Mouse (Mus musculus): ENCODE measurements around the gene Ehd1.

DNA sequence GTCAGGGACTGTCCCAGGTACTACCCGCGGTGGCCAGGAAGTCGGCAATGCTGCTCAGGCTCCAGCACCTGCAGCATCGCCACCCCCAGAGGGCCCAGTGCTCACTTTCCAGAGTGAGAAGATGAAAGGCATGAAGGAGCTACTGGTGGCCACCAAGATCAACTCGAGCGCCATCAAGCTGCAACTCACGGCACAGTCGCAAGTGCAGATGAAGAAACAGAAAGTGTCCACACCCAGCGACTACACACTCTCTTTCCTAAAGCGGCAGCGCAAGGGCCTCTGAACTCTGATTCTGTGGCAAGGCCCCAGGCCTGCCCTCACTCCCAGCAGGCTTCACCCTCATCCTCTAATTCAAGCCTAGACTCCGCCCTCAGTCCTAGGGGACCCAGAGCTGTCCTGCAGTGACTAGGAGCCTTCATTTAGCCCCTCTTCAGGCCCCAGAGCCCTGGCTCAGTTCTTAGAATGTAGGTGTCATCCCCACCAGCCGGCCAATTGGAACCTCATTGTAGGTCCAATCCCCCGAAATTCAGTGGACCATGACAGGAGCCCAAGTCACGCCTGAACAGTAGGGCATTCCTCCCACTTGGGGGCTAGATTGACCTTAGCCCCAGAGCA lies 63.5 kb downstream of the Ehd1 start:
- TF ChIP-seq CTCF (IDR thresholded peaks at IDR 0.05; ENCODE audit: low read depth) (peak; percentile 73), EP300 (IDR thresholded peaks at IDR 0.05; ENCODE audit: low read depth) (no peak)

Data from liver, embryonic 14.5 days (tissue).